Mouse (Mus musculus): ENCODE data around the gene Tmem120b.
A peak's percentile ranks its signal among the peaks of the same experiment; 100 is the strongest.

The Tmem120b gene

GRCm38 (mm10) chr5:123130030-123130813, 62.0 kb downstream of the Tmem120b start:
- peak in 1 of 2 experiments; percentile 3 for DNase-seq

GRCm38 (mm10) chr5:123130814-123131148, 62.6 kb downstream of the Tmem120b start:
- peak in 1 of 2 experiments; percentile 12 for DNase-seq

- DNase-seq = peak; percentile 89 to 94
Observed at GRCm38 (mm10) chr5:123132308-123133071, 64.3 kb downstream of the Tmem120b start, which contains the start of gene Rhof. TSS of gene Rhof (minus strand) at chr5:123132692.

- DNase-seq = peak; percentile 77 to 90
Observed at GRCm38 (mm10) chr5:123133083-123133783, 65.0 kb downstream of the Tmem120b start.

GRCm38 (mm10) chr5:123133784-123134143, 65.5 kb downstream of the Tmem120b start:
- DNase-seq = no peak

GRCm38 (mm10) chr5:123134186-123134874, 66.1 kb downstream of the Tmem120b start:
- DNase-seq = peak in 1 of 2 experiments; percentile 10

GRCm38 (mm10) chr5:123134875-123135382, 66.7 kb downstream of the Tmem120b start:
- DNase-seq = no peak

- peak; percentile 46 to 51 for DNase-seq
Observed at GRCm38 (mm10) chr5:123135471-123136360, 67.5 kb downstream of the Tmem120b start.

GRCm38 (mm10) chr5:123136361-123137043, 68.3 kb downstream of the Tmem120b start:
- peak; percentile 55 to 60 for DNase-seq

- peak; percentile 57 to 66 for DNase-seq
Observed at GRCm38 (mm10) chr5:123137044-123137909, 69.1 kb downstream of the Tmem120b start.

- no peak for DNase-seq
Observed at GRCm38 (mm10) chr5:123137910-123138229, 69.7 kb downstream of the Tmem120b start.

GRCm38 (mm10) chr5:123138230-123138911, 70.2 kb downstream of the Tmem120b start:
- DNase-seq = peak; percentile 36 to 53

GRCm38 (mm10) chr5:123138953-123139721, 70.9 kb downstream of the Tmem120b start:
- DNase-seq = peak; percentile 65 to 72

- DNase-seq = no peak
Observed at GRCm38 (mm10) chr5:123139722-123140627, 71.8 kb downstream of the Tmem120b start.

- DNase-seq = peak; percentile 83 to 88
Observed at GRCm38 (mm10) chr5:123140694-123141554, 72.7 kb downstream of the Tmem120b start.

GRCm38 (mm10) chr5:123141555-123142160, 73.4 kb downstream of the Tmem120b start:
- DNase-seq = peak; percentile 56 to 66
